Comparison of ENCODE assay signal across 10 mouse cellular contexts in genomic region chr10:45446625-45447024, GRCm38 (mm10). TPM values are rescaled to one million over a fixed set of nuclear protein-coding genes. Genes with fewer than 3 reads are reported as not detected.
DNase-seq lines count a peak whose midpoint lies in the region; ATAC-seq lines count a peak whose summit lies in the region.
"Had no signal": no experiment of that assay in that cellular context is flagged by ENCODE, and none has a peak within 500 bp of the region (broad histone marks: within the 10 kb centered on the region; RNA-seq: fewer than 3 reads in every experiment).

No protein-coding gene starts in this region.

- ATAC-seq in heart, embryonic 14.5 days (ENCODE audit: insufficient number of reproducible peaks, insufficient read depth, low FRiP score, low read depth): no peak
- no peak for ATAC-seq in hindbrain, embryonic 14.5 days (ENCODE audit: low FRiP score)

- no peak overlapping the region for H3K27ac ChIP-seq in heart, embryonic 14.5 days (replicated peaks in 1 of 2; ENCODE audit: control insufficient read depth in 1 of 2, insufficient read depth in 1 of 2, low read depth in 2 of 2, low read length in 2 of 2)
- H3K27ac ChIP-seq in embryonic facial prominence, embryonic 10.5 days (replicated peaks): peak overlapping the region; percentile 74
- peak overlapping the region; percentile 89 for H3K27ac ChIP-seq in hindbrain, embryonic 14.5 days
- H3K27ac ChIP-seq in midbrain, embryonic 10.5 days (replicated peaks): peak overlapping the region; percentile 83

- peak overlapping the region in 1 of 2 experiments; percentile 24; a peak in 2 of 4 replicates for H3K4me3 ChIP-seq in heart, embryonic 14.5 days (ENCODE audit: control insufficient read depth in 1 of 2, insufficient read depth in 1 of 2, low read depth in 1 of 2, low read length in 2 of 2)
- peak overlapping the region; percentile 41; the same call in 1 of the 2 replicates for H3K4me3 ChIP-seq in embryonic facial prominence, embryonic 10.5 days
- H3K4me3 ChIP-seq in hindbrain, embryonic 14.5 days (replicated peaks; ENCODE audit: low read length): peak overlapping the region; percentile 21
- H3K4me3 ChIP-seq in midbrain, embryonic 10.5 days: peak overlapping the region; percentile 39

- H3K36me3 ChIP-seq in heart, embryonic 14.5 days (ENCODE audit: control insufficient read depth, insufficient read depth, low read length): no peaks in the 10 kb centered on the region
- peaks cover 14% of the 10 kb centered on the region for H3K36me3 ChIP-seq in embryonic facial prominence, embryonic 10.5 days (replicated peaks)
- no peaks in the 10 kb centered on the region for H3K36me3 ChIP-seq in hindbrain, embryonic 14.5 days (replicated peaks; ENCODE audit: control insufficient read depth, insufficient read depth)
- H3K36me3 ChIP-seq in midbrain, embryonic 10.5 days: peaks cover 13% of the 10 kb centered on the region

- no peaks in the 10 kb centered on the region for H3K27me3 ChIP-seq in heart, embryonic 14.5 days (ENCODE audit: control insufficient read depth, insufficient read depth, low read length)
- H3K27me3 ChIP-seq in embryonic facial prominence, embryonic 10.5 days (replicated peaks; ENCODE audit: low read depth, poor library complexity, severe bottlenecking): no peaks in the 10 kb centered on the region
- no peaks in the 10 kb centered on the region for H3K27me3 ChIP-seq in hindbrain, embryonic 14.5 days (ENCODE audit: control insufficient read depth, insufficient read depth, low read length)
- no peaks in the 10 kb centered on the region for H3K27me3 ChIP-seq in midbrain, embryonic 10.5 days (ENCODE audit: low read depth, poor library complexity, severe bottlenecking)

- H3K4me1 ChIP-seq in heart, embryonic 14.5 days (ENCODE audit: control insufficient read depth in 2 of 2, insufficient read depth in 2 of 2, low read length in 2 of 2): no peaks in the 10 kb centered on the region
- peaks cover 18% of the 10 kb centered on the region for H3K4me1 ChIP-seq in embryonic facial prominence, embryonic 10.5 days
- H3K4me1 ChIP-seq in hindbrain, embryonic 14.5 days (replicated peaks; ENCODE audit: control insufficient read depth, insufficient read depth, low read length): 0 out of 2 replicates have a peak, but pooled peaks cover 11% of the 10 kb centered on the region
- peaks cover 38% of the 10 kb centered on the region for H3K4me1 ChIP-seq in midbrain, embryonic 10.5 days

- no peaks in the 10 kb centered on the region for H3K9me3 ChIP-seq in heart, embryonic 14.5 days (ENCODE audit: control insufficient read depth, low read length)
- no peaks in the 10 kb centered on the region for H3K9me3 ChIP-seq in embryonic facial prominence, embryonic 10.5 days
- H3K9me3 ChIP-seq in hindbrain, embryonic 14.5 days (ENCODE audit: control insufficient read depth, low read length): no peaks in the 10 kb centered on the region
- H3K9me3 ChIP-seq in midbrain, embryonic 10.5 days (replicated peaks): no peaks in the 10 kb centered on the region

- DNase-seq in heart, adult 18-20 months: no peak
- no peak for DNase-seq in embryonic facial prominence, embryonic 10.5 days (ENCODE audit: low spot score)
- no peak for DNase-seq in hindbrain, embryonic 14.5 days (ENCODE audit: low spot score)
- DNase-seq in midbrain, embryonic 10.5 days (ENCODE audit: low spot score): no peak
- no peak for DNase-seq in embryo, embryonic 9.5 days (ENCODE audit: extremely low spot score)
- DNase-seq in spleen, postnatal 36 days (ENCODE audit: low spot score in 2 of 2): no peak
- DNase-seq in Muller cell, postnatal 12 days (ENCODE audit: inconsistent ontology term): no peak
- DNase-seq: B cell, adult 2 months; layer of hippocampus, postnatal 36 days had no signal

- H3K9ac ChIP-seq in heart, embryonic 14.5 days (ENCODE audit: low read length): 0 out of 2 replicates have a peak overlapping the region, but pooled peaks have one; percentile 55
- H3K9ac ChIP-seq in hindbrain, embryonic 14.5 days: peak overlapping the region; percentile 59

- peak overlapping the region; percentile 56 for H3K4me2 ChIP-seq in heart, embryonic 14.5 days (ENCODE audit: low read length)
- H3K4me2 ChIP-seq in hindbrain, embryonic 14.5 days (replicated peaks): peak overlapping the region; percentile 50

RNA-seq across cellular contexts. Expression of gene Lin28b, which starts 39.6 kb away (rescaled TPM):
- polyA plus RNA-seq in heart, embryonic 14.5 days (2014; fragmentation: Nextera tagmentation; extraction: Ambion mirVana): 3.0 and 3.2 TPM in 2 replicates
- total RNA-seq in heart, adult 18-20 months (2021): under 1 TPM; 0.05 to 0.08 TPM
- 42.2 and 52.5 TPM in 2 replicates for polyA plus RNA-seq in embryonic facial prominence, embryonic 10.5 days (2016; fragmentation: Nextera tagmentation; extraction: Ambion mirVana)
- 8.8 and 9.1 TPM in 2 replicates for polyA plus RNA-seq in hindbrain, embryonic 14.5 days (2014; fragmentation: Nextera tagmentation; extraction: Ambion mirVana)
- 37.9 and 52.7 TPM in 2 replicates for polyA plus RNA-seq in midbrain, embryonic 10.5 days (2016; fragmentation: Nextera tagmentation; extraction: Ambion mirVana)

Comparison
In these comparisons a context has a peak if more than half of its experiments do, and no peak if none do; other contexts are left out.
1. H3K27ac ChIP-seq: peak in embryonic facial prominence, embryonic 10.5 days (single experiment), hindbrain, embryonic 14.5 days (single experiment) and midbrain, embryonic 10.5 days (single experiment); none in heart, embryonic 14.5 days (0 of 2).